Mouse (Mus musculus) heart, postnatal 0 days (tissue): ENCODE measurements around the gene Nudt12.

ENCODE experiments used
- CTCF ChIP-seq: IDR thresholded peaks from 2 replicates; pipeline ENCODE4 v1.5.1; 2016; ENCODE audit warnings: antibody characterized with exemption, control low read depth, low read depth
- EP300 ChIP-seq: IDR thresholded peaks from 2 replicates; pipeline ENCODE4 v1.6.1; 2016; ENCODE audit warnings: antibody characterized with exemption, low read depth

- no peak for TF ChIP-seq CTCF
- TF ChIP-seq EP300 = no peak
Measured at GRCm38 (mm10) chr17:58991275-58991674, 21.9 kb downstream of the Nudt12 start, which contains the start of gene Pdzph1.
